Mouse (Mus musculus) urinary bladder, postnatal 0 days (tissue): ENCODE data around the gene Nfatc2ip. TPM values are rescaled to one million over a fixed set of nuclear protein-coding genes. Genes with fewer than 3 reads are reported as not detected.

ENCODE experiments used
- microRNA-seq: library from miRNA; unstranded; fragments of <30 nt; microRNA quantifications from one replicate; pipeline ENCODE4, GENCODE M21; 2016
- polyA plus RNA-seq: library from polyadenylated mRNA; unstranded; fragments of >200 nt; fragmentation: Nextera tagmentation; extraction: Ambion mirVana; gene quantifications from 2 replicates; pipeline ENCODE4 v1.2.1, GENCODE M21; 2015

Gene Nfatc2ip
- polyA plus RNA-seq, result 1.1 and 1.3 TPM in 2 replicates

DNA sequence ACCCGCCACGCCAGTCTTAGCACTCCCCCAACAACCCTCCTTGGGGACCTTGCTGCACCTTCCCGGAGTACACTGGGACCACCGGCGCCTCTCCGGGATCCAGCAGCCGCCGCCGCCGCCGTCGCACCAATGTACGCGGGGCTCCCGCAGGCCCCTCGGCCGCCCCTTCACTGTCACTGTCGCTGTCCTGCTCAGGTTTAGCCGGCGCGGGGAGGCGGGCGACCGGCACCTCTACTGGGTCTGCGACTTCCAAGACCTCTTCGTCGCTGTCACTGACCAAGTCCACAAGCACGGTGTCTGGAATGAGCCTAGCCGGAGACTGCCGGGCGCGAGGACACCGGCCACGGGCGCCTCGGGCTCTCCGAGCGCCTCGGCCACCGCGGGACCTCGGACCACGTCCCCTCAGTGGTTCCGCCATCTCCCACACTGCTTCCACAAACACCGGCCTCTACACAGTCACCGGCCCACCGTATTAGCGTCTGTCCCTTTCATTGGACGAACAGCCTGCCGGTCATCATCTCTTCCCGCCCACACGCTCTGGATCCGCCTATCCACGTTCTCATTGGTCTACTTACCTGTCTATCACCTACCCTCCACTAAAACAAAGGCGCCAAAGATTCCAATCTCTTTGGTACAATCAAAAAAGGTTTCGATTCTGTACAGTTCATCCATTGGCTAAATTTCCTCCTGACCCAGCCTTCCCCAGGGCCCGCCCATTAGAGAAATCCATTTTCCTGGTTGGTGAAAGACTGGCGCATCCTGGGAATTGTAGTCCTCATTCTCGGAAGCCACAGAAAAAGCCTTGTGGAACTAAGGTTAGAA, at the start of gene Nfatc2ip:
Gene Nfatc2ip (minus strand): TSS at position 440 of the 822 bp plus-strand sequence.

DNA sequence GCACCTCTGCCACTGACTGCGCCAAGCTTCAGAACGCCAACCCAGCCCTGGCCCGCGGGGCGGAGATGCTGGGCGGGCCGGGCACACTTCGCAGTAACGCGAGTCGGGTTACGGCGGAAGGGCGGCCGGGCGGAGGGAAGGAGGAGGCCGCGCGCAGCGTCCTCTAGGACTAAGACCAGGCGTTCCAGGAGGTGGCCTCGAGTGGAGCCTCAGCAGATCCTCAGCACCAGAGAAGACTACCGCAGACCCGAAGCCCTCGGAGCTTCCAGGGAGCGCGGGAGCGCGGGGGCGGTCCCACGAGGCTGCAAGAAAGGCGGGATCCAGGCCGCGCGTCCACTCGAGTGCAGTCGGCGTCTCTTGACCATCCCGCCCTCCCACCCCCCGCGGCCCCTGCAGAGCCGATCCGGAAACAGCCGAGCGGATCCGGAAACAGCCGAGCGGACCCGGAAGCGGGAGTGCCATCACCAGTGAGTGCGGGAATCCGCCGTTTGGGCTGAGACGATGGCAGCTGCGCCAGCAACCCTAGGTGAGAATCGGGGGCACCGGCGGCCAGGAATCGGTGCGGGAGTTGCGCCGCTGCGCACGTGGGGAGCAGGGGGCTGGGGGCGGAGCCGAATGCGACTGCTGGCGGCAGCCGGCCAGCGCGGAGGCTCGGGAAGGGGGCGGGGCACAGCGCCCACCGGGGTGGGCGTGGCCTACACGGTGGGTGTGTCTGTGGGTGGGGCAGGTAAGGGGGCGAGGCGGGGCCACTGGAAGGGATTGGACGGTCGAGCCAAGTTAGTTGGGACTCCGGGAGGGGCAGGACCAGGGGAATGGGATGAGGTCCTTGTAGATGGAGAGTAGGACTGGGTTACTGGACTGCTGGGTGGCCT, 32.3 kb upstream of the Nfatc2ip start, which contains the start of gene Rabep2:
Gene Rabep2 (plus strand): TSS at position 129 of the 872 bp plus-strand sequence.

DNA sequence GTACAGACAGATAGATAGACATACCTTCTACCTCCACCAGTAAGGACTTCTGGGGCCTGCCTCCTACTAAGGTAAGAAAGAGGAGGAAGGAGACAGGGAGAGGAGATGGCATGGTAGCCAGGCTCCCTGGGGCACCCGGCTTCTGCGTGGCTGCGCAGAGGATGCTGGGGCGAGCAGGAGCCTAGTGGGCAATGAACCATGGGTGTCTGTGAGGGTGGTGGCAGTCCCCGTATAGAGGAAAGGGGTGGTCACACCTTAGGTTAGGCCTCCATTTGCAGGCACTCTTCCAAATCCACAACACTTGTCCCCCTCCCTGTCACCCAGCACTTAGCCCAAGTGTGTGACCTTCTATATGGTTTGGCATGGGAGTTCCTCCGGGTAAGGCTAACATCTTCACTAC, 18.2 kb upstream of the Nfatc2ip start, which contains the start of gene Cd19:
Gene Cd19 (minus strand): TSS at position 165 of the 400 bp plus-strand sequence.

DNA sequence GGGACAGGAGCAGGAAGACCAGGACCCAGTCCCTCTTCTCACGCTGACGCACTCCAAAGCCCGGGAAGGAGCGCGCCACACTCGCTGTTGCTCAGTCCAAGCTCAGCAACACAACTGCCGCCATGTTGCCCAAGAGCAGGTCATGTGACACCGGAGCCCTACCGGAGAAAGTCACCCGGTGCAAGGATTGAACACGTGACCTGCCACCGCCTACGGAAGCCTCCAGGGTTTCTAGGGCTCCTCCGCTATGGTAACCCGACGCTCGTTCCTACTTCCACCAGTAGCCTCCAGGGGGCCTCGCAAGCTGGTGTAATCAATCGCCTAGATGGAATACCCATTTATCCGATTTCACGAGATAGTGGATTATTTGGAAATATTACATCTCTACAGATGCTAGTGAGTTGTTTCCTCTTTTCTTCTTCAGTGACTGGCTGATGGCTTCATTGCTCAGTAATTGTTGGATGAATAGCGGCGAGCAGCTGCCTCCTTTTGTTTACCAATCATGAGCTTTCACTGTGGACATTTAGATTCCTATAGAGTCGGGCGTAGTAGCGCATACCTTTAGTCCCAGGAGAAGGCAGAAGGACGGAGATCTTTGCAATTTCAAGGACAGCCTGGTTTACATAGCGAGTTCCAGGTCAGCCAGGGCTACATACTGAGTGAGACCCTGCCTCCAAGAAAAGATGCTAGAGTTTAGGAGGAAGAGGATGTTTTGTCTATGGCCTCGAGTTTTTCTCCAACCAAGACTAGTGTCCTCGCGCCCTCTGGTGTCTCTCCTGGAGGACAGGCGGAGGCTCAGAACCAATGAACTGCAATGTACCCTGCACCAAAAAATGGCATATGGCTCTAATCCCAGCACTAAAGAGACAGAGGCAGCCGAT, 19.0 kb downstream of the Nfatc2ip start, which contains the start of gene Spns1:
Gene Spns1 (minus strand): TSS at position 173 of the 881 bp plus-strand sequence.

DNA sequence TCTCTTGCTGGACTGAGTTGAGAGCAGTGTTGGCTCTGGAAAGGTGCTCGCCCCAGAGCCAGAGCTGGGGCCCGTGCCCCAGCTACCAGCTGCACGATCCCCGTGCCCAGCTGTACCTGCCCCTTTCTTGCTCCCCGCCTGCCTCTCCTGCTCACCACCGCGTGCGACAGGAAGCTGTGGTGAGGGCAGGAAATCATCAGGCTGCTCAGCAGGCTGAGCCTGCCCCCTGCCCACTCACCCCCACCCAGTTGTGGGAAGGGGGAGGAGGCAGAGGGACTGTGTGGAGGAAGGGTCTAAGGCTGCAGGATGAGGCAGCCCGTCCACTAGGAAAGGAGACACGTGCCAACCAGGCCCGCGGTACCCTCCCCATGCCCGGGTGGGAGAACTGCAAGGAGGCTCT, 27.1 kb downstream of the Nfatc2ip start, which contains the start of gene Lat:
Gene Lat (minus strand): TSS at position 178 of the 400 bp plus-strand sequence.

Small RNAs within 50 kb of the gene (microRNA-seq; reads per million reads assigned to microRNA genes)
- gene Mir7058, result not detected

Other genes with a start within 250 kb of the Nfatc2ip start
- gene Xpo6, start 196.2 kb downstream of the Nfatc2ip start, polyA plus RNA-seq, result 19.8 and 21.4 TPM in 2 replicates
- 2.3 and 3.1 TPM in 2 replicates for gene Sbk1, start 124.1 kb downstream of the Nfatc2ip start, polyA plus RNA-seq
- gene Lat, start 27.2 kb downstream of the Nfatc2ip start, polyA plus RNA-seq, result 0.48 and 1.0 TPM in 2 replicates
- gene Spns1, start 19.3 kb downstream of the Nfatc2ip start, polyA plus RNA-seq, result 28.0 and 30.0 TPM in 2 replicates
- 0.35 TPM in 1 of 2 replicates, not detected in the other for gene Cd19, start 18.2 kb upstream of the Nfatc2ip start, polyA plus RNA-seq
- gene Rabep2, start 32.0 kb upstream of the Nfatc2ip start, polyA plus RNA-seq, result 14.2 and 17.6 TPM in 2 replicates
- gene Atp2a1, start 66.4 kb upstream of the Nfatc2ip start, polyA plus RNA-seq, result 0.41 and 0.55 TPM in 2 replicates
- gene Sh2b1, start 78.7 kb upstream of the Nfatc2ip start, polyA plus RNA-seq, result 23.0 and 23.6 TPM in 2 replicates
- 55.4 and 60.2 TPM in 2 replicates for gene Tufm, start 90.6 kb upstream of the Nfatc2ip start, polyA plus RNA-seq
- 23.0 and 25.2 TPM in 2 replicates for gene Atxn2l, start 106.7 kb upstream of the Nfatc2ip start, polyA plus RNA-seq
- gene Eif3c, start 169.7 kb upstream of the Nfatc2ip start, polyA plus RNA-seq, result 152 and 161 TPM in 2 replicates
- gene Apobr, start 188.2 kb upstream of the Nfatc2ip start, polyA plus RNA-seq, result 2.1 and 3.6 TPM in 2 replicates
- gene Cln3, start 189.1 kb upstream of the Nfatc2ip start, polyA plus RNA-seq, result 17.2 and 19.0 TPM in 2 replicates
- not detected in 2 replicates for gene Il27, start 198.2 kb upstream of the Nfatc2ip start, polyA plus RNA-seq
- gene Nupr1, start 234.1 kb upstream of the Nfatc2ip start, polyA plus RNA-seq, result 62.7 and 73.5 TPM in 2 replicates